Mouse (Mus musculus): ENCODE results near the gene Smpd3. TPM values are rescaled to one million over a fixed set of nuclear protein-coding genes. Genes with fewer than 3 reads are reported as not detected.

The Smpd3 gene
- polyA plus RNA-seq, 1 experiment from 2014 or later, result 55.0 TPM

DNA sequence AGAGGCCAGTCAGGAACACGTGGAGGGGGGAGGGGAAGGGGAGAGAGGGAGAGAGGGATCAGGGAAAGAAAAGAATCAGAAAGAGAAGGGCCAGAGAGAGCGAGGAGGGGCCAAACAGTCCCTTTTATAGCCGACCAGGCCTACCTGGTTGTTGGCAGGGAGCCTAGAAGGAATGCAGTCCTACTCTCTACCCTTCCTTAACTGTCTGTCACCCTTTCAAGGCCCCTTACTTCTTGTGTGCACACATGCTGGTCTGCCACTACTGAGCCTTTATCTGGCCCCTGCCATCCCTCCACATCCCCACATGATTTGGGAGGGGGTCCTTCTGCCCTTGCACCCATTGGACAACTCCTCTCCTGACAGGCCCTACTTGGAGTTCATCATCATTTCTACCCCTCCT lies 49.1 kb downstream of the Smpd3 start:
- no peak overlapping the region for H3K4me2 ChIP-seq (ENCODE audit: low read length)
- H3K36me3 ChIP-seq (ENCODE audit: control insufficient read depth, insufficient read depth, low read length), result no peaks in the 10 kb centered on the region
- no peaks in the 10 kb centered on the region for H3K9me3 ChIP-seq (ENCODE audit: control insufficient read depth, low read length)
- H3K27ac ChIP-seq (ENCODE audit: low read depth, low read length), result no peak overlapping the region
- WGBS, result 30% methylated on average over 3 of the region's 3 CpGs
- ATAC-seq, result no peak
- H3K9ac ChIP-seq (ENCODE audit: low read depth, low read length), result no peak overlapping the region
- H3K27me3 ChIP-seq (replicated peaks; ENCODE audit: control insufficient read depth, insufficient read depth, low read length), result no peaks in the 10 kb centered on the region
- peaks cover 2% of the 10 kb centered on the region; the same call in 1 of the 2 replicates for H3K4me1 ChIP-seq (ENCODE audit: control insufficient read depth, insufficient read depth, low read depth, low read length)
- H3K4me3 ChIP-seq (ENCODE audit: low read length), result no peak overlapping the region

DNA sequence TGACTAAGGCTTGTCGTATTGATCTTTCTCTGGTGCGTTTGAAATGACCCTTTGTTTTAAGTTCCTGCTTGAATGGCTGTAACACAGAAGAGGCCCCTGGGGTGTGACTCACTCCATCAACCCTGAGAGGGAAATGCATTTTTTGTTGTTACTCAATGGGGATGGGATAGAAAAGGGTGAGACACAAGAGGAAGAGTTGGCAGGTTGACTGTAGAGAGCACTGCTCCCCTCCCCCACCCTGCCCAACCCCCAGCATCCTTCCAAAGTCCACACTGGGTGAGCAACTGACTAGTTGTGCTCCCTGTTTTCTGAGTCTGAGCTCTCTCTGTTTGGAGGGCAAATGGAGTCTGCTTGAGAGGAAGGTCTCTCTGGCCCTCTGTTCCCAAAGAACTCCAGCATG lies 50.3 kb downstream of the Smpd3 start:
- Histone ChIP-seq H3K9ac (ENCODE audit: low read depth, low read length) (no peak overlapping the region), H3K4me2 (ENCODE audit: low read length) (no peak overlapping the region), H3K4me3 (ENCODE audit: low read length) (no peak overlapping the region), H3K9me3 (ENCODE audit: control insufficient read depth, low read length) (no peaks in the 10 kb centered on the region), H3K27ac (ENCODE audit: low read depth, low read length) (no peak overlapping the region), H3K36me3 (ENCODE audit: control insufficient read depth, insufficient read depth, low read length) (no peaks in the 10 kb centered on the region), H3K4me1 (ENCODE audit: control insufficient read depth, insufficient read depth, low read depth, low read length) (no peaks in the 10 kb centered on the region; the same call in 1 of the 2 replicates), H3K27me3 (replicated peaks; ENCODE audit: control insufficient read depth, insufficient read depth, low read length) (no peaks in the 10 kb centered on the region)
- no peak for ATAC-seq
- WGBS, result 4% methylated on average over 2 of the region's 2 CpGs

DNA sequence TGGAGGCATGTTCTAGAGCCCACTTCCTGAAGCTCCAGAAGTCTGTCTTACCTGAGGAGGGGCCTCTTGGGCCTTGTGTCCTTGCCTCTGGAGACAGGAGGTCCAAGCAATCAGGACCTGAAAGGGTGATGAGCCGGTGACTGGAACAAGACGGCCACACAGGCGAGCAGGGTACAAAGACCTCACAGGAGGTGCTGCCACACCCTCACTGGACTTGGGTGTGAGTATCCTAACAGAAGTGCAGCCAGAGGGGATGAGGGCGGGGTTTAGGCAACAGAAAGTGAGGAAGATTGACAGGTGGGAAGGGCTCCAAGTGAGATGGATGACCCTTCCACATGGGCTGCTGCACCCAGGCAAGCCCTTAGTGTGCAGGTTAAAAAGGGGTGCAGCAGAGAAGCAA lies 56.9 kb downstream of the Smpd3 start:
- 53% methylated on average over 4 of the region's 4 CpGs for WGBS
- no peaks in the 10 kb centered on the region for H3K27me3 ChIP-seq (replicated peaks; ENCODE audit: control insufficient read depth, insufficient read depth, low read length)
- ATAC-seq, result no peak; the same call in 1 of the 2 replicates
- no peak overlapping the region for H3K9ac ChIP-seq (ENCODE audit: low read depth, low read length)
- no peak overlapping the region for H3K27ac ChIP-seq (ENCODE audit: low read depth, low read length)
- H3K4me1 ChIP-seq (ENCODE audit: control insufficient read depth, insufficient read depth, low read depth, low read length), result no peaks in the 10 kb centered on the region
- no peak overlapping the region for H3K4me2 ChIP-seq (ENCODE audit: low read length)
- H3K36me3 ChIP-seq (ENCODE audit: control insufficient read depth, insufficient read depth, low read length), result 0 out of 2 replicates have a peak, but pooled peaks cover 6% of the 10 kb centered on the region
- H3K4me3 ChIP-seq (ENCODE audit: low read length), result no peak overlapping the region
- no peaks in the 10 kb centered on the region for H3K9me3 ChIP-seq (ENCODE audit: control insufficient read depth, low read length)

DNA sequence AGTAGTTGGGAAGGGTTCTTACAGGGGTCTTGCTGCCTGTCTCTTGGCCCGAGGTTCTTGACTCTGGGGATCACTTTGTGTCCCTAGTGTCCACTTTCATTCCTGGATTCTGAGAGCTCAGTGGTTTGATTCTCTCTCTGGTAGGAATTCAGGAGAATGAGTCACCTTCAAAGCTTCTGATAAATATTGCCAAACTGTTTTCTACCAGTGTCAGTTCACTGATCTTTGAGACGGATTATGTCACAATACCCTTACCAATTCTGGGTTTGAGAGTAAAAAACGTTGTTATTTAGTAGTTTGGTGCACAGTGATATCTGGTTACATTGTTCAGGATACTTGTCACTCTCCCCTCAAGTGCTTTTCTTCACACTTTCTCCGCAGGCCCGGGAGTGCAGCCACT lies 57.6 kb downstream of the Smpd3 start:
- no peaks in the 10 kb centered on the region for H3K9me3 ChIP-seq (ENCODE audit: control insufficient read depth, low read length)
- H3K27me3 ChIP-seq (replicated peaks; ENCODE audit: control insufficient read depth, insufficient read depth, low read length), result no peaks in the 10 kb centered on the region
- no peak overlapping the region for H3K9ac ChIP-seq (ENCODE audit: low read depth, low read length)
- WGBS, result 53% methylated on average over 5 of the region's 5 CpGs
- no peak overlapping the region for H3K4me3 ChIP-seq (ENCODE audit: low read length)
- no peaks in the 10 kb centered on the region for H3K4me1 ChIP-seq (ENCODE audit: control insufficient read depth, insufficient read depth, low read depth, low read length)
- no peak overlapping the region for H3K4me2 ChIP-seq (ENCODE audit: low read length)
- no peak overlapping the region for H3K27ac ChIP-seq (ENCODE audit: low read depth, low read length)
- ATAC-seq, result no peak
- 0 out of 2 replicates have a peak, but pooled peaks cover 6% of the 10 kb centered on the region for H3K36me3 ChIP-seq (ENCODE audit: control insufficient read depth, insufficient read depth, low read length)

DNA sequence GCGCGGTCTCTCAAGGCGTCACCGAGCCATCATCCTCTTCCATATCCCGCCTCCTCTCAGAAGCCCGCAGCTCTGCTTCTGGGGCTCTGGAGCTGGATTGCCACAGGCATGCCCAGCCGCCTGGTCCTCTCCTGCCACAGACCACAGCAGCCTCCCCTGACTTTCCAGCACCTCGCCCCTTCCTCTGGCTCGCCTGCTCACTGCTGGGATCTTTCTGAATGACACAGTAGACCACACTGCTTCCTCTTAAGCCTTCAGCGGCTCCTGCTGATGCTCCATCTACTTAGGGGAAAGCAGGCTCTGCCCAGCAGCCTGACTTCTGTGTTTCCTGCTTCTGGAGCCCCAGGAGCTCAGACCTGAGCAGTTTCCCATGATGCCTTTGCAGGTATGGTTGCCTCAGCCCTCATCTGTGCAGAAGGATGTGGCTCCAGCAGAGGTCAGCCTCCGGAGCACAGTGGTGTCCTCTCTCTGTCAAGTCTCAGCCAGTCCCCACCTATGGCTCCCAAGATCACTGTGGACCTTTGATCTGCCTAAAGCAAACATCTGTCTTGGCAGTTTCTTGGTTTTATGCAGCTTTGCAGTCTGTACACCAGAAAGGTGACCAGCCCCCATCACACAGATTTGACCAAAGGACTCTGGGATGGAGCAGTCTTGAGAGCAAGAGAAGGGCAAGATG lies 59.3 kb downstream of the Smpd3 start:
- WGBS, result 85% methylated on average over 11 of the region's 11 CpGs
- no peak overlapping the region for H3K9ac ChIP-seq (ENCODE audit: low read depth, low read length)
- no peak for ATAC-seq
- H3K36me3 ChIP-seq (ENCODE audit: control insufficient read depth, insufficient read depth, low read length), result 0 out of 2 replicates have a peak, but pooled peaks cover 6% of the 10 kb centered on the region
- H3K4me2 ChIP-seq (ENCODE audit: low read length), result no peak overlapping the region
- no peaks in the 10 kb centered on the region for H3K9me3 ChIP-seq (ENCODE audit: control insufficient read depth, low read length)
- no peaks in the 10 kb centered on the region for H3K27me3 ChIP-seq (replicated peaks; ENCODE audit: control insufficient read depth, insufficient read depth, low read length)
- no peaks in the 10 kb centered on the region for H3K4me1 ChIP-seq (ENCODE audit: control insufficient read depth, insufficient read depth, low read depth, low read length)
- H3K27ac ChIP-seq (ENCODE audit: low read depth, low read length), result no peak overlapping the region
- no peak overlapping the region for H3K4me3 ChIP-seq (ENCODE audit: low read length)

DNA sequence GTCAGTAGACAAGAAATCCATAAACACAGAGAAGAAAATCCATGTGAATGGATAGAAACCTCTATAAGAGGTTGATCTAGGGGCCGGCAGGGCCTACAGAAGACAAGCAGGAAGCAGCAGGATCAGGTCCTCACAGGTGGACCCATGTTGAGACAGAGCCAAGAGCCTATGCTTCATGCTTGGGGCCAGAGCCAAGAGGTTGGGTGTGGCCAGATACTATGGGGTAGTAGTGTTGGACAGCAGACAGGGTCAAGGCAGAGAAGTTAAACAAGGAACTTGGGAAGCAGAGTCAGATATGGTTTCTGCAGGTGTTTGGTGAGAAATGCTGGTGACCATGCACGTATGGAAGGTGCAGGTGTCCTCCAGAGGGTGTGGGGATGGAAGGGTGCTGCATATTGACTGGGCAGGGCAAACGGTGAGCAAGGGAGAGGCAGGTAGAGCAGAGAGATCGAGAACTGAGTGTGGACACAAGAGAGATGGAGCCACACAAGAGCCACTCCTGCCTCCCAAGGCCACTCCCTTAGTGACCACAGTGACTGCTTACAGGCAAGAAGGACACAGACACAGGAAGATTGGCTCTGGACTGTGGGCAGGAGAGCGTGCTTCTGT lies 61.0 kb downstream of the Smpd3 start:
- ATAC-seq, result no peak
- 94% methylated on average over 5 of the region's 5 CpGs for WGBS
- Histone ChIP-seq H3K36me3 (ENCODE audit: control insufficient read depth, insufficient read depth, low read length) (0 out of 2 replicates have a peak, but pooled peaks cover 6% of the 10 kb centered on the region), H3K9me3 (ENCODE audit: control insufficient read depth, low read length) (no peaks in the 10 kb centered on the region), H3K27ac (ENCODE audit: low read depth, low read length) (no peak overlapping the region), H3K4me2 (ENCODE audit: low read length) (no peak overlapping the region), H3K9ac (ENCODE audit: low read depth, low read length) (no peak overlapping the region), H3K4me3 (ENCODE audit: low read length) (no peak overlapping the region), H3K27me3 (replicated peaks; ENCODE audit: control insufficient read depth, insufficient read depth, low read length) (no peaks in the 10 kb centered on the region), H3K4me1 (ENCODE audit: control insufficient read depth, insufficient read depth, low read depth, low read length) (peaks cover 8% of the 10 kb centered on the region)

DNA sequence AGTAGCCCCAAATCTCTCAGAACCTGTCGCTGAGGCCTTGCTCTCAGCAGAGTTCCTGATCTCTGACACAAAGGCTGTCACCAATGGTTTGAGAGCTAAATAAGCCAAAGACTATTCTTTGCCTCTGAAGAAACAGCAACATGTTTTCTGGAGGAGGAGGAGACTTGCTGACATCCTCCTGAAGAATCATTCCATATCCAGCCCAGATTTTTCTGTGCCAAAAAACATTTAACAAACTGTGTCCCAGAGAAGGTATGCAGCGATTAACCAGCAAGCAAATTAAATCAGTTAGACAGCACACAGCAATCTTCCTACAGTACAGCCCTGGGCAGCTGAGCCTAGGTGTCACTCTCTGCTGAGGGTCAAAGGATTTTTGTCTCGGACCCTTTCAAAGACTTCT lies 64.3 kb downstream of the Smpd3 start:
- no peak overlapping the region for H3K9ac ChIP-seq (ENCODE audit: low read depth, low read length)
- no peak overlapping the region for H3K4me2 ChIP-seq (ENCODE audit: low read length)
- H3K4me1 ChIP-seq (ENCODE audit: control insufficient read depth, insufficient read depth, low read depth, low read length), result peaks cover 29% of the 10 kb centered on the region
- no peaks in the 10 kb centered on the region for H3K27me3 ChIP-seq (replicated peaks; ENCODE audit: control insufficient read depth, insufficient read depth, low read length)
- 0 out of 2 replicates have a peak, but pooled peaks cover 3% of the 10 kb centered on the region for H3K36me3 ChIP-seq (ENCODE audit: control insufficient read depth, insufficient read depth, low read length)
- H3K27ac ChIP-seq (ENCODE audit: low read depth, low read length), result no peak overlapping the region
- no peak for ATAC-seq
- H3K4me3 ChIP-seq (ENCODE audit: low read length), result no peak overlapping the region
- WGBS, result 83% methylated on average over 3 of the region's 3 CpGs
- H3K9me3 ChIP-seq (ENCODE audit: control insufficient read depth, low read length), result no peaks in the 10 kb centered on the region

DNA sequence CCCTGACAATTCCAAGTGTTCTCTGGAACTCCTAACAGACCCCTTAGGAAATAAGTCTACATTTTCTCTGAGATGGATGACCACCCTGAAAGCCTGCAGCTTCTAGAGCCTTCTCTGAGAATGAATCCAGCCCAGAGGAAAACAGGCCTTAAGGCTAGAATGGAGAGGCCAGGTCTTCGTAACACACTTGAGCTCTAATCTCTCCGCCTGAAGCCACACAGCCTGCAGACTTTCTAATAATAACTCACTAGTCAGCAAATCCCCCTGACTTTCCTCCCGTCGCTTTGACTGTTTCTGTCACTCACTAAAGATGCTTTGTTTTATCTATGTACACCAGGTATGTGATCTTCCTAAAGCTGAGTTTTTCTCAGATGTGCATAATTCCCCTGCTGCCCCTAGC lies 66.4 kb downstream of the Smpd3 start:
- Histone ChIP-seq H3K27ac (ENCODE audit: low read depth, low read length) (peak overlapping the region; percentile 69), H3K36me3 (ENCODE audit: control insufficient read depth, insufficient read depth, low read length) (no peaks in the 10 kb centered on the region), H3K4me2 (ENCODE audit: low read length) (no peak overlapping the region), H3K4me3 (ENCODE audit: low read length) (no peak overlapping the region), H3K9me3 (ENCODE audit: control insufficient read depth, low read length) (no peaks in the 10 kb centered on the region), H3K27me3 (replicated peaks; ENCODE audit: control insufficient read depth, insufficient read depth, low read length) (no peaks in the 10 kb centered on the region), H3K4me1 (ENCODE audit: control insufficient read depth, insufficient read depth, low read depth, low read length) (peaks cover 29% of the 10 kb centered on the region), H3K9ac (ENCODE audit: low read depth, low read length) (peak overlapping the region; percentile 25; the same call in 1 of the 2 replicates)
- no peak for ATAC-seq
- 60% methylated on average over 4 of the region's 4 CpGs for WGBS

DNA sequence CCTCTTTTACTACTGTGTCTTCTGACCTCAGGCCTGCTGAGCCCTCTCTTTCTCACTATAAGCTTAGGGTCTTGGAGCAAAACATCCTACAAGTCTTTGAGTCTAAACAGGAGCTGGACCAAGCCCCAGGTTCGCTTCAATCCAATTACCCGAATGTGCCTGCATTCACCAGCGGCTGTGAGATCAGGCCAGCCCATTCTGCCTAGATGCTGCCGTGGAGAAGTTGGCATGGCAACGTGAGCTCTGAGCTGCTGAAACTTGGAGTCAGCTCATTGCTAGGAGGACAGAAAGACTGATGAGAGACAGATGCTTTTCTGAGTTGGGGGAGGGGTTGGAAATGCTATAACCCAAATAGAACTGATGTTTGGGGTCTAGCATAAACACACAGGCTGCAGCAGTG lies 67.0 kb downstream of the Smpd3 start:
- Histone ChIP-seq H3K27ac (ENCODE audit: low read depth, low read length) (peak overlapping the region; percentile 69), H3K4me2 (ENCODE audit: low read length) (0 out of 2 replicates have a peak overlapping the region, but pooled peaks have one; percentile 1), H3K4me1 (ENCODE audit: control insufficient read depth, insufficient read depth, low read depth, low read length) (peaks cover 29% of the 10 kb centered on the region), H3K27me3 (replicated peaks; ENCODE audit: control insufficient read depth, insufficient read depth, low read length) (no peaks in the 10 kb centered on the region), H3K4me3 (ENCODE audit: low read length) (no peak overlapping the region), H3K9me3 (ENCODE audit: control insufficient read depth, low read length) (no peaks in the 10 kb centered on the region), H3K36me3 (ENCODE audit: control insufficient read depth, insufficient read depth, low read length) (no peaks in the 10 kb centered on the region), H3K9ac (ENCODE audit: low read depth, low read length) (no peak overlapping the region; the same call in 1 of the 2 replicates)
- 2% methylated on average over 5 of the region's 5 CpGs for WGBS
- peak; percentile 72 for ATAC-seq

Measured in hindbrain, embryonic 16.5 days (tissue).